Mouse (Mus musculus) cerebellum, adult 18-20 months (tissue): Measurements from ENCODE around the gene Cnr2.
A peak's percentile ranks its signal among the peaks of the same experiment; 100 is the strongest.

ENCODE experiments used
- DNase-seq, 2 experiments: peaks; one replicate each; pipeline ENCODE4 v3.0.0; 2021

Gene Cnr2

DNA sequence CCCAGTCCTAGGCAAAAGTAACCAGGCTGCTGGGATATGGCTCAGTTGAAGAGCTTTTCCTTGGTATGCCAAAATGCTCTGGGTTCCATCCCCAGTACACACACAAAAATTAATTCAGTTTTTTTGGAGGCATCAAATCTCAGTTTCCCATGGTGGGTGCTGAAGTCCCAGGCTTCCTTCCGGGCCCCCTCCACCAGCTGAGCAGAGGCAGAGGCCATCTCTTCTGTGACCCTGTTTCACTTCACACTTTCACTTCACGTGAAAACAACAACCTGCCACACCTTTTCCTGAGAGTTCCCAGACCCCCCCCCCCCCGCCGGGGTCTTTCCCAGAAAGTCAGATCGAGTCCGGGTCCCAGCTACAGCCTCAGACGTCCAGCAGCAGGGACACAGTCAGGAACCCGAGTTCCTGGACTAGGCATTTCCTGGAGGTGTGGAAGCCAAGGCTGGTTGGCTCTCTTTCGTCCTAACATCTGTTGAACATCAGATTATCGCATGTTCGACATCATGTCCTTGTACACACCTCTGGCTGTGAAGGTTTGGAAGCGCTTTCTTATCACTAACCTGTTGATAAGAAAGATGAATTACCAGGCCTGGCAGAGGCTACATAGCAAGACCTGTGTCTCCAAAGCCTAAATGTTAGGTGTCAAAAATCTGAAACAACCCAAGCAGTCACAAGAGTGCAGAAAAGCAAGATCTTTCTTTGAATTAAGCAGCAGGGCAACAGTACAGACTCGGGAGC, 14.3 kb downstream of the Cnr2 start:
- DNase-seq, result no peak

DNA sequence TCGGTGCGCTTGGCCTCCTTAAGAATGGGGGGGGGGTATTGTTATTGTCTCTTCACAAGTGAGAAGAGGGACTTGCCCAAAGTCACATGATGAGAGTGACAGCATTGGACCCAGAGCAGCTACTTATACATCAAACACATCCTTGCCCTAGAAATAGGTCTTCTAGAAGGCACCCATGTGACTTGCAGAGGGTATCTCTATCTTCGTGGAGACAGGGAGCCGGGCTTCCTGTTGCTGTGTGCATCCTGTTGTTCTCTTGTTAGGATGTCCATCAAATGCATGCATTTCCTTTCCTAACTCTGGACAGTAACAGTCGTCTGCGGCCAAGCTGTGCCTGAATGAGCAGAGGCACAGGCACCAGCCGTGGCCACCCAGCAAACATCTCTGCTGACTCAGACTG, 16.3 kb downstream of the Cnr2 start:
- no peak for DNase-seq

DNA sequence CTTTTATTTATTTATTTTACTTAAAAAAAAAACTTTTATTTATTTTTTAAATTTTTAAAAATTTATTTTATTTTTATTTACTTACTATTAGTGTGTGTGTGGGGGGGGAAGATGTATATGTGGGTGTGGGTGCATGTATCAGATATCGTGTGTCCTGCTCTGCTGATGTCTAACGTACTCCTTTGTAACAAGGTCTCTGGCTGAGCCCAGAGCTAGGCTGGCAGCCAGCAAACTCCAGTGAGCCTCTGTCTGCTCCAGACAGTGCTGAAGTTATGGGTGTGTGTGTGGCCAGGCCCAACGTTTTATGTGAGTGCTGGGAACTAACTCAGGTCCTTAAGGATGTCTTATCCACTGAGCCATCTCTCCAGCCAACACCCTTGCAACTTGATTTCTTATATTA, 17.0 kb downstream of the Cnr2 start:
- no peak for DNase-seq

DNA sequence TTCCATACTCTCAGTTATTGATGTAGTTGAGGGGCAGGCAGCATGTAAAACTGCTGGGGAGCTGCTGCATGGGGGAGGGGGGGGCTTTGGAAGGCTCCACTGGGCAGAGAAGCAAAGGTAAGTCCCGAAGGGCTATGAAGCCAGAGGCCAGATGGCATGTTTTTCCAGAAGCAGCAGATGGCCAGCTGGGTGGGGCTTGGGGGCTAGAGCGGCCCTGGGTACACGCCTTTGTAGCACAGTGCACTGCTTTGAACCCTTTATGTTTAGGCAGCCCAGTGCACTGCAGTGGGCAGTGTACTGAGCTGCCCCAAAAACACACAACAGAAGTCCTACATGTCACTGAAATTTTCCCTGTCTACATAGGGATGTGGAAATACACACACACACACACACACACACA, 17.6 kb downstream of the Cnr2 start:
- DNase-seq, result no peak

DNA sequence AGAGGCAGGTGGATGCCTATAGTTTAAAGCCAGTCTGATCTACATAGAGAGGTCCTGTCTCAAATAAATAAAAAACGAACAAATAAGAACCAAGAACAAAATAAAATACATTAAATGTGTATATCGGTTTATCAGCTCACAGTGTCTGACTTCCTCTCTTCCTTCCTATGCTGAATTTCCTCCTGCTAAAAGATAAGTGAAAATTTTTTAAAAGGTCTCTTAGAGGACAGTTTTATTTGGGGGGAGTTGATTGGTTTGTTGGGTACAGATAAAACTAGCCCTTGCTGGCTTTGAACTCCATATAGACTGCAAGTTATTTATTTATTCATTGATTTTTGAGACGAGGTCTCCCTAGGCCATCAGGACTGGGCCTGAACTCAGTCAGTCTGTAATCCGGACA, 18.2 kb downstream of the Cnr2 start:
- no peak for DNase-seq

DNA sequence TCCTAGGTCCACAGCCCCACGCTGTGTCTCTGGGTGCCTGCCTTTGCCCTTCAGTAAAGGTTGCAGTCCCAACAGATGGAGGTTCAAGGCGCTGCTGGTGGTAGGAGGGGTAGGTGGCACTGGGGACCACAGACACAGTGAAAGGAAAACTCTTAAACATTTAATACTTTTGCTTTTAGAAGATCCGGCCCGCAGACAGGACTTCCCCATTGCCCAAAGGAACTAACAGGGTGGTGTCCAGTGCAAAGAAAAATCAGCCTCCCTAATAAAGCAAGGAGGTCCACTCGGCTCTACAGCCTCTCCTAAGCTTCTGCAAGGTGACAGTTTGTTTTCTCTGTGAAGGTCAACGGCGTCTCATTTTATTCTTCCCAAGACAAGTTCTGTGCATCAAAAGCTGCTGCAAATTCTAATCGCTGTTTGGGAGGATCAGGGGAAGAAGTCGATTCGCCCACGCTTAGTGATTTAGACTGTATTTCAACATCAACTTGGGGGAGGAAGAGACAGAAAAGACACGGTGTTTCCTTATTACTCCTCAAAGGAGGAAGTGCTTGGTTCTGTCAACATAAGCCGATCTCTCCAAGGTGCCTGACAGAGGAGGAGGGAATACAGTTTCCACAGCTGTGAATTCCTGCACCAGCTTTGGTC, 23.6 kb downstream of the Cnr2 start:
- DNase-seq, result no peak

DNA sequence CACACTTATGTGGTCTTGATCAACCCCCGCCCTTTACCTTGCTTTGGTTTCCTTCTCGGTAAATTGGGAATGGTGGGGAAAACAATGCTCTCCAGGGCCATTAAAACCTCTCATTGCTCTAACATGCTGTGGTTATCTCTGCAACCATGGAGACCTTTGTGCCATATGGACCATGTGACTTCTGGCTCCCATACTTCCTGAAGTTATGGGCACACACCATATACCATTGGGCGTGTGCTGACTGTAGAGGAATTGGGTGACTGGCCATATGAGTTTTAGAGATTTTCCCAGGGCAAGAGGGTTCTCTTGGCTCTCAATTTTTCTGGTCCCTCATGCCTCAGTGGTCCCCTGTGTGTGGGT, 24.1 kb downstream of the Cnr2 start:
- no peak for DNase-seq

DNA sequence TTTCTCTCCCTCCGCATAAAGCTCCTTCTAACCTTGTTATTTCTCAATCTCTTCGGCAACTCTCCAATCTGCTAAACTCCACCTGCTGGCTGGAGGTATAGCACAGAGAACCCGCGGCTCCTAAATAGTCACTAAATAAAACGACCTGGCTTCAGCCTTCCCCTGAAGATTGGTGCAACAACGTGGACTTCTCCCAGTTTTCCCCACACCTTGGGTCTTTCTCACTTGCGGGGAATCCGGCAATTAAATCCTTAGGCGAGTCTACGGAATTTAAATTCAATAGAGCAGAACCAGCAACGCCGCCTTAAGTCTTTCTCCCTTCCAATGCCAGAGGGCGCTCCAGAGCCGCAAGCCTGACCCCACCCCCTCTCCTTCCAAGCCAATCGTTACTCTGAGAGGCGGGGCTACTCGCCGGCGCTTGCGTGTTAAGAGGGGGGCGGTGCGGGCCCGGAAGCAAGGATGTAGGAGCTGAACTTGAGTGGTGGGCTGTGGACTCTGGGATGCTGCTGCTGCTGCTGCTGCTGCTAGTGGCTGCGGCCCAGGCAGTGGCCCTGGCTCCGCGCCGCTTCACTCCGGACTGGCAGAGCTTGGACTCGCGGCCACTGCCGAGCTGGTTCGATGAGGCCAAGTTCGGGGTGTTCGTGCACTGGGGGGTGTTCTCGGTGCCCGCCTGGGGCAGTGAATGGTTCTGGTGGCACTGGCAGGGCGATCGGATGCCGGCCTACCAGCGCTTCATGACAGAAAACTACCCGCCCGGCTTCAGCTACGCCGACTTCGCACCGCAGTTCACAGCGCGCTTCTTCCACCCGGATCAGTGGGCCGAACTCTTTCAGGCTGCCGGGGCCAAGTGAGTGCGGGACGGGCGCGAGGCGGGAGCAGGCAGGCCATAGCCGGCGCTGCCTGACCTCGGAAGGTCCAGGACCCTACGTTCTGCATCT, 25.4 kb downstream of the Cnr2 start, which contains the start of gene Fuca1:
TSS of gene Fuca1 (plus strand) at position 432 of the 938 bp plus-strand sequence.
- DNase-seq, result peak; percentile 95 to 97

DNA sequence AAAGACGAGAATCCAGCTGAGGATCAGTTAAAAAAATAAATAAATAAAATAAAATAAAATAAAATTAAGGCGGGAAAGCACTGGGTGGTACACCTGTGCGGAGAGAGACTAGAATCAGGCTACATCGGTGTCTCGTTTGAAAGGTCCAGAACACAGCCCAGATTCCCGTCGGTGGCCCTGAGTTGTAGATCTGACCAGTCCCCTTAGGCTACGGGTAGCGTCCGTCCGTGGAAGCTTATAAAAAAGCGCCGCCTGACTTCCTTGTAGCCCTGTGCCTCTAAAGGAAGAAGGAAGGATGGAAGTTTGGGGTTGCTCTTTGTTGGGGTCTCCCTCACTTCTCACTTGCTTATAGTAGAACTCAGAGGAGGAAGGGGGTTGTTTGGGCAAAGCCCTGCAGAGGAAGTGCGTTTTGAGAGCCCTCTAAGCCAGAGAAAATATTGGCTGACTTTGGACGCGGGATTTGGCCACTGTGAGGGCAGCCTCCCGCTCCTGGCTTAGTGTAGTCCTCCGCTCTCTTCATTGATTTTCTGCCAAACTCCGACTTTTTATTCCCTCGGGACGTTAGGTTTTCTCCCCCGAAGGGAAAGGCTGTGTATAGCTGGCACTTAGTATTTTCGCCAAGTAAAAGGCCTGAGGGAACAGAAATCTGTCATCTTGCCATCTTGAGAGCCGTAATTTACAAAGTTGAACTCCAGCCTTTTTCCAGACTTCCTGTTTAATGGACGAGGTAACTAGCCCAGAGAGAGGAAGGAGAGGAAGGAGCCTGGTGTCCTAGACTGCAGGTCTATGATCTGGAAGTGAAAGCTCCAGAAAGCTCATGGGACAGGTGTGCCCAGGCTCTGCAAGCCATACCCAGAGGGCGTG, 26.3 kb downstream of the Cnr2 start:
- DNase-seq, result peak in 1 of 2 experiments; percentile 17

DNA sequence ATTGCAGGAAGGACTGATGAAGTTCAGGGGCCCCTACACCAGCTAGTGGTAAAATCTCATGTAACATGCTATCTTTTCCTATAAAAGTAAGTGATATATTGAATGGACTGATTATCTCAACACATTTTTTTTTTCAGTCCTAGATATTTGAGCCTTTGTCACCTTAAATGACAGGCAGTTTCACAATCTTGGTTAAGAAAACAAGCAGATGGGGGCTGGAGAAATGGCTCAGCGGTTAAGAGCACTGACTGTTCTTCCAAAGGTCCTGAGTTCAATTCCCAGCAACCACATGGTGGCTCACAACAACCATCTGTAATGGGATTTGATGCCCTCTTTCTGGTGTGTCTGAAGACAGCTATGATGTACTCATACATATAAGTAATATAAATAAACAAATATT, 27.0 kb downstream of the Cnr2 start:
- DNase-seq, result no peak

DNA sequence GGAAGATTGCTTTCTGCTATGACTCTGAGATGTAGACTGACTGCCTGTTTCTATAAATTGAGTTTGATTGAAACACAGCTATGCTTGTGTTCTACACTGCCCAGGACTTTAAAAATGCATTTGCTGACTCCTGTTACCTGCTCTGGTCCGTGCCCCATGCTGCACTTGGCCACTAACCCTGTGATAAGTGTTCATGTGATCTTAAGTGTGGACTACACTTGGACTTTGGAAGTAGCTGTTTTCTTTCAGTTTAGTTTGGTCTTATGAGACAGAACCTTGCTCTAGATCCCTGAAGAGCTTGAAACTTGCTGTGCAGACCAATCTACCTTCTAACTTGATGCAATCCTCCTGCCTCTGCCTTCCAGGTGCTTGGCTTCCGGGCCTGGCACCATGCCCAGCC, 29.2 kb downstream of the Cnr2 start:
- DNase-seq, result no peak

DNA sequence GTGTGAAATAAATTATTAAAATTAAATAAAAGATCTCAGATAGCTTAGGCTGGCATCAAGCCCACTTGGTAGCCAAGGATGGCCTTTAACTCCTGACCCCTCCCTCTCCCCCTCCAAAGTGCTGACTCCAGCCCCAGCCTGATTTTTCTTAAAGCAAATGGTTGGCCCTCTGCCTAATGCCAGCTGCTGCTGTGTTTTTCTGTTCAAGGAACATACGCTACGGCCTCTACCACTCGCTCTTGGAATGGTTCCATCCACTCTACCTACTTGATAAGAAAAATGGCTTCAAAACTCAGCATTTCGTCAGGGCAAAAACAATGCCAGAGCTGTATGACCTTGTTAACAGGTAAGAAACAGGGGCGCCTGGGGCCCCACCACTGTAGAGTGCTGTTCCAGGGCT, 30.1 kb downstream of the Cnr2 start:
- DNase-seq, result no peak

DNA sequence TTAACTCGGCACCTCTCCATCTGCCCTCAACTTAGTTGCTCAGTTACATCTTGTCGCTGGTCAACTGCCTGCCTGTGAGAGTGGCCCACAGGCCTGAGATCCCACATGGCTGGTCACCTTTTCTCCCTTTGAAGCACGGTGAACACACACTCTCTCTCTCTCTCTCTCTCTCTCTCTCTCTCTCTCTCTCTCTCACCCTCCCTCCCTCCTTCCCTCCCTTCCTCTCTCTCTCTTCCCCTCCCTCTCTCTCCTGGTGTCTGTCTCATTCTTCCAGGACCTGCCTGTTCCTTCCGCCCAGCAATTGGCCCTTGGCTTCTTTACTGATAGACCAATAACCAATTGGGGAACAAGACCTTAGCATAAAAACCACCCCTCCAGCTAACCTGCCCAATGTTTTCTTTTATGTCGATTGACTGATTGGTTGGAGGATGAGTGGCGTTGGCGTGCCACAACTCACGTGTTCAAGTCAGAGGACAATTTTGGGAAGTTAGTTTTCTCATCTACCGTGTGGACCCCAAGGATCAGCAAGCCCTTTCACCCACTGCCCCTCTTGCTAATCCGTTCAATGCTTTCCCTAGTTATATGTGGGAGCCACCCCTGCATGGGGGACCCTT, 31.1 kb downstream of the Cnr2 start:
- no peak for DNase-seq

DNA sequence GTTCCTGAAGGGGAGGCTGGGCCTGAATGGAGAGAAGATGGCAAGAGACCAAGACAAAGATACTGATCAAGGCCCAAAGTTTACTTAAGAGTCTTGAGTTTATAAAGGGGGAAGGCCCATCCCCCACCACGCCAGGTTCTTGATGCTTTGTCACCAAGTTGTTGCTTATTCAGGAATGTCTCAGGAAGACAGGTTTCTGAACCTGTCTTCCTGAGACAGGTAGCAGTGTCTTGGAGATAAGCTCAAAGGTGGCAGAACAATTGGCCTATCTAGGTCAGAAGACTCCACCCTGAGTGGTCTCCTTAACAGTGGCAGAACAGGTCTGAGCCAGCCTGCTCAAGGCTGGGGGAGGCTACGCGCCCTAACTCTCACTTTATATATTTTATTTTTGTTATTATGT, 31.7 kb downstream of the Cnr2 start:
- no peak for DNase-seq

DNA sequence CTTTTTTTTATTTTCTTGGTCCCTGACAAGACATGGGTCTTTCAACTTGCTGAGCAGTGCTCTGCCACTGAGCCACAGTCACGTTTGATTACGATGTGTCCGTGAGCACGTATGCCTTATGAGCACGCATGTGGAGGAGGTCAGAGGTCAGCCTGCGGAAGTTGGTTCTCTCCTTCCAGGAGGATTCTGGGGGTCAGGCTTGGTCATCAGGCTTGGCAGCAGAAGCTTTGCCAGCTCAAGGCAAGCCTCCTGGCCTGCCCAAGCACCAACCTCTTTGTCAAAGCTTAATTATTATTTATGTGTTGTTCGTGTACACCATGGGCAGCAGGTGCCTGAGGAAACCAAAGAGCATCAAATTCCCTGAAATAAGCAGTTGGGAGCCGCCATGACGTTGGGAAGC, 33.2 kb downstream of the Cnr2 start:
- no peak for DNase-seq

DNA sequence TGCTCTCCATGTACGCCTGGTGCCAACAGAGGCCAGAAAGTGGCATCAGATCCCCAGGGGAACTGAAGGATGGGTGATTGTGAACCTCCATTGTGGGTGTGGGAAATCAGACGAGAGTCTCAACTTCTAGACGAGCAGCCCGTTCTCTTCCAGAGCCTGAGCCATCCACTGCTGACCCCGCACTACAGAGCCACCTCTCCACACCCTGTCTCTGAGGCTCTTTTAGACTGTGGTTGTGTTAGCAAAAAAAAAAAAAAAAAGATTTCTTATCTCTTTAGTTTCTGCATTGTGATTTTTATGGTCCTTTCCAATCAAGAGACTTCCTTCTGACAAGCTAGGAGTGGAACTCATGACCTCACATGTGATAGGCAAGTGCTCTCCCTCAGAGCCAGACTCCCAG, 34.2 kb downstream of the Cnr2 start:
- no peak for DNase-seq

DNA sequence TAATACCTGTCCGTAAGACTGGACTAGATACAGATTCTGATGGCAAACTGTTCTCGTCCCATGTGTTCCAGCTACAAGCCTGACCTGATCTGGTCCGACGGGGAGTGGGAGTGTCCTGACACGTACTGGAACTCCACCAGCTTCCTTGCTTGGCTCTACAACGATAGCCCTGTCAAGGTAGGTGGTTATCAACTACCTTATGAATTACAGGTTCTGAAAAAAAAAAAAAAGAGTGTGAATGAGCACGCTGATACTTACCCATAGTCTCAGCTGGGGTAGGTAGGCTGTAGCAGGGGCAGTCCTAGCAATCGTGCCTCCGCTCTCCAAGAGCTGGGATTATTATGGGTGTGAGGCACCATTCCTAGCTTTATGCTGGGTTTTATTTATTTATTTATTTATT, 34.6 kb downstream of the Cnr2 start:
- no peak for DNase-seq

DNA sequence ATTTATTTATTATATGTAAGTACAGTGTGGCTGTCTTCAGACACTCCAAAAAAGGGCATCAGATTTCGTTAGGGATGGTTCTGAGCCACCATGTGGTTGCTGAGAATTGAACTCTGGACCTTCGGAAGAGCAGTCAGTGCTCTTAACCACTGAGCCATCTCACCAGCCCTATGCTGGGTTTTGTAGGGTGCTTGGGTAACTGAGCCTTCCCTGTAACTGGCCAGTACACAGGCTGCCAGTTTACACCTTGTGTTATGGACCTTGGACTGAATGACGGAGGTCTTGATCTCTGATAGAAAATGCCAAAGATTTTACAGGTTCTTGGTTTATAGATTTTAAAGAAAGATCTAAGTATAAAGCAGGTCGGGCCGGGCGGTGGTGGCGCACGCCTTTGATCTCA, 35.0 kb downstream of the Cnr2 start:
- no peak for DNase-seq

DNA sequence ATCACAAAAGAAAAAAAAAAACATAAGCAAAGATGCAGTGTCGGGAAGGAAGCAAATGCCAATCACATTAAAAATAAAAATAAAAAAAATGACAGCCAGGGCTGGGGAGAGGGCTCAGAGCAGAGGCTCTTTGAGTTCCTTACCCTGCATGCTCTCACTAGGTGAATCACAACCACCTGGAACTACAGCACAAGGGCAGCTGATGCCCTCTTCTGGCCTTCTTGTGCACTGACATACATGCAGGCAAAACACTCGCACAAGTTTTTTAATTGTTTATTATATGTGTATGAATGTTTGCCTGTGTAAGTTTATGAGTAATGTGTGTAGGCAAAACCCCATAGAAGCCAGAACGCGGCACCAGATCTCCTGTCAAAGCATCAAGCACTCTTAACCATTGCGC, 36.6 kb downstream of the Cnr2 start:
- no peak for DNase-seq

DNA sequence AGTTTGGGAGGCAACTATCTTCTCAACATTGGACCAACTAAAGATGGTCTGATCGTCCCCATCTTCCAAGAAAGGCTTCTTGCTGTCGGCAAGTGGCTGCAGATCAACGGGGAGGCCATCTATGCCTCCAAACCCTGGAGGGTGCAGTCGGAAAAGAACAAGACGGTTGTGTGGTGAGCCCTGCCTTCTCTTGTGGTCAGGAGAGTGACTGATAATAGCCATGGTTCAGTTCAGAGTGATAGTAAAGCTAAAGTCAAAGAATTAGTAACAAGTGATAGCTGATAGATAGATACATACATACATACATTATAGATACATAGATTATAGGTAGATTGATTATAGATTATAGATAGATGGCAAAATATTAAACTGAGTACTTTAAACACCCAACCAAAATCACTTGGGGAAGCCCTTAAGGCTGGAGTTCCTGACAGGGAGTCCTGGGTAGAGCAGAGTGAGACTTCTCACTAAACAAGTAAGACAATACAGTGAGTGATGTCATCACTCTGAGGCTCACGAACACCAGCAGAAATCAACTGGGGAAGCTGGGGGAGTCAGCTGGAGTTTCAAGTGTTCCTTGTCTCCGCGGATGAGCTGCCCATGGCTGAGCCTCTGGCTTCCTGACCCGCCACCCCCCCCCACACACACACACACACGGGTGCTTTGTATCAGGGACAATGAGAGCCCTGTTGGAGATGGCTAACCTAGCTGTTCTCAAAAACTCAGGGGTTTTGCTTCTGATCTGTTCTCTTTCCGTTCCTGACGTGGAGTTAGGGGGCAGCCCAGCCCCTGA, 39.7 kb downstream of the Cnr2 start:
- DNase-seq, result no peak

DNA sequence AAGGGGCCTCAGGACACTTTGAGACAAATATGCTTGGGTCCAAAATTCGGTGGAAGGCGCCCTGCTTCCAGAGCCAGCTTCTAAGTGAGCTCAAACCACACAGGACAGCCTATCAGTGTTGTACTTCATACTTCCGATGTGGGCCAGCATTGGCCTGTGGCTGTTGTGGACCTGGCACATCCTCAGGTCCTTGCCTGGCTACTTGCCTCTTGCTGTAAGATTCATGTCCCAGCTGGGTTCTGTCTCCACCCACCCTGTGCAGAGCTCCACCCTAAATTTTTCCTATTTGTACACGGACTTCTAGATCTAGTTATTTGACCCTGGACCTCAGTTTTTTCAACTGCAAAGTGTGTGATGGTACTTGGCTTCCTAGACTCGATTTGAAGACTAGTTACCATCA, 40.3 kb downstream of the Cnr2 start:
- DNase-seq, result no peak

DNA sequence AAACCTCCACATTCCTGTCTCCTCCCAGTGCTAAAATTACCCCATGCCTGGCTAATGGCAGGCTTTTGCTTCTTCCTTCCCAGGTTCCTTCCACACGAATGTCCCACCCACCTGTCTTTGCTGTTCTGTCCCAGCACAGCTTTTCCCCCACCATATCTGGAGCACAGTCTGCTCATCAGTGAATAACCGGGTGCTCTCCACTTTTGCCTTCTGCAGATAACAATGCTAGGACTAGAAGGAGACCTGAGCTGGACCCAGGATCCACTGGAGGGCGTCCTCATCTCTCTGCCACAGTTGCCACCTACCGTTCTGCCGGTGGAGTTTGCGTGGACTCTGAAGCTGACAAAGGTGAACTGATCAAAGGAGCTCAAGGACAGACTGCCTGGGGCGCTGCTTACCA, 43.7 kb downstream of the Cnr2 start:
- no peak for DNase-seq
